Mouse (Mus musculus): ENCODE measurements around the gene Fam186b.

Gene Fam186b

DNA sequence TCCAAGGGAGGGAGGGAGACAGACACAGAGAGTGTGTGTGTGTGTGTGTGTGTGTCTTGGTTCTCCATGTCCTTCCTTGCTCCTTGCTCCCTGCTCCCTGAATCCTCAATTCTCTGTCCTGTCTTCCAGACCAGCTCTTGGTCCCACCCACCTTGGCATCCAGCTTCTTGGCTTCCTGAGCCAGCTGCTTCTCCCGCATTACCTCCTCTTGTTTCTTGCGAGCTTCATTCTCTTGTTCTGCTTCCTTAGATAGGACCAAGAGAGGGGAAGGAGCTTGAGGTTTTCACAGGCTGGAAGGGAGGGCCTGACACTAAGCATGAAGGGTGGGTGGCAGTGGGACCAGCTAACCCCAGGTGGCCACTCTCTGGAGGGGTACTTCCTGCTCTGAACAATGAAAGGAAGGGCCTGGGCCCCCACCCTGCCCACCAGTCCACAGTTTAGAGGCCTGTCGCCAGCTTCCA, 23.8 kb upstream of the Fam186b start:
- DNase-seq: peak; percentile 29

- peak; percentile 79 for DNase-seq
Measured at GRCm38 (mm10) chr15:99318861-99319410, 23.2 kb upstream of the Fam186b start.

GRCm38 (mm10) chr15:99318071-99318470, 22.4 kb upstream of the Fam186b start:
- DNase-seq: peak; percentile 23

DNA sequence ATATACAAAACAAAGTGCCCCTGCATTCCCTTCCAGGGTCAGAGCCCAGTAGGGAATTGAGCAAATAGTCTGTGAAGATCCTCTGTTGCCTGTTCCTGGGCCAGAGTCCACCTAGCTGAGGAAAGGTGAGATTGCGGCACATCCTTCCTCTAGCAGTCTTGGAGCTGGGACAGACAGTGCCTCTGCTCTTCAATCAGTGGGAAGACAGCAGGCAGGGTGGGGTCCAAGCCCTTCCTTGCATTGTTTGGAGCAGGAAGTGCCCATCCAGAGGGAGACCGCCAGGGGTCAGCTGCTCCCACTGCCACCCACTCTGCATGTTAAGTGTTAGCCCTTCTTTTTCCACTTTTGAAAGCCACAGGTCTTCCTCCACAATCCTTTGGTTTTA, 21.6 kb upstream of the Fam186b start:
- peak; percentile 16 for DNase-seq

GRCm38 (mm10) chr15:99316314-99317266, 20.9 kb upstream of the Fam186b start:
- DNase-seq: peak; percentile 67

- DNase-seq: no peak
Measured at GRCm38 (mm10) chr15:99314891-99315290, 19.2 kb upstream of the Fam186b start.

DNA sequence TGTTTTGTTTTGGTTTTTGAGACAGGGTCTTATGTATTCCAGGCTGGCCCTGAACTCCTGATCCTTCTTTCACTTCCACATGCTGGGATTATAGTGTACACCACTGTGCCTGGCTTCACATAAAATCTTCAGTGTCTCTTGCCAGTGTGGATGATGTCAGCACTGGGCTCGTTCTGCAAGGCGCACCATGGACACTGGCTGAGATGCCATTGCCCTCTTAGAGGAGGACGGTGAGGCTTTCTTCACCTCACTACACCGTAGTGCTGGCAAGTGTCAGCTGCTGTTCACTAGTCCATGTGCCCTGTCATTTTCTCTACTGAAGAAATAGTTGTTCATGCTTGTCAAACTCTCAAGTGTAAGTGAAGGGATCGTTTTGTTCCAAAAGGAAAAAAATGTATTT, 14.9 kb upstream of the Fam186b start:
- DNase-seq: no peak

GRCm38 (mm10) chr15:99309549-99309948, 13.9 kb upstream of the Fam186b start:
- DNase-seq: no peak

GRCm38 (mm10) chr15:99307476-99307875, 11.8 kb upstream of the Fam186b start:
- DNase-seq: no peak

DNA sequence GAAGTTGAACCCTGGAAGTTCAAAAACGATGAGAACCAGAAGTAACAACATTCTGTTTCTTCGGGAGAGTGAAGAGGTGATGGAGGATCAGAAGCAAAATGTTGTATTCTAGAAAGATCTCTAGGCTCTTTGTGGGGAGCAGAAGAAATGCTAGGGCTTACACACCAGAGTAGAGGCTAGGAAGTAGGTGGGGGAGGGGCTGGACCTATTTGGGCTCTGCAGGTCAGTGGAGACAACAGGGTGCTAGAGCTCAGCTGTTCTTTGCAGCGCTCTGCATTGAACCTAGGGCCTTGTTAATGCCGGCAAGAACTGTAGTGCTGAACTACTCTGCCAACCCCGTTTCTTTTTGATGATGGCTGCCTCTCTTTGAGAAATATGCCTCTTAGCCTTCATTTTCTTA, 525 bp upstream of the Fam186b start:
- DNase-seq: peak; percentile 32

GRCm38 (mm10) chr15:99294813-99295374, 794 bp downstream of the Fam186b start, which contains the start of gene Prpf40b:
Gene Prpf40b, plus strand, starts transcription at chr15:99295087.
- peak; percentile 96 for DNase-seq

- DNase-seq: no peak
Measured at GRCm38 (mm10) chr15:99294287-99294686, 1.4 kb downstream of the Fam186b start.

DNA sequence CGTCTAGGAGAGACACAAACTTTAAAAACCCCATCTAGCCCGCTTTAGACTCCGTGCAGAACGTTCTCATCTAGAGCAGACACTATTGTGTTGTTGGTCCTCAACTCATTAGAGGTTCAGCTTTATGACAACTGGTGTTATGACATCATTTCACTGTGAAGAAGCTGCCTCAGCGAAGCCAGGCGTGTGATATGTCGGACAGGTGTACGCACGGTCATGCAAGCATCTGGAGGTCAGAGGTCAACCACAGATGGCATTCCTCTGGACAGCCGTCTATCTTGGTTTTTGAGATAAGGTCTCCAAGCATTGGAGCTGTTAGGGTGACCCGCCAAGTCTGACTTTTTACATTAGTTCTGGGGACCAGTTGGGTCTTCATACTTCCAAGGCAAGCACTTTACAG, 5.1 kb downstream of the Fam186b start:
- DNase-seq: no peak

GRCm38 (mm10) chr15:99285189-99285535, 10.5 kb downstream of the Fam186b start:
- no peak for DNase-seq

DNA sequence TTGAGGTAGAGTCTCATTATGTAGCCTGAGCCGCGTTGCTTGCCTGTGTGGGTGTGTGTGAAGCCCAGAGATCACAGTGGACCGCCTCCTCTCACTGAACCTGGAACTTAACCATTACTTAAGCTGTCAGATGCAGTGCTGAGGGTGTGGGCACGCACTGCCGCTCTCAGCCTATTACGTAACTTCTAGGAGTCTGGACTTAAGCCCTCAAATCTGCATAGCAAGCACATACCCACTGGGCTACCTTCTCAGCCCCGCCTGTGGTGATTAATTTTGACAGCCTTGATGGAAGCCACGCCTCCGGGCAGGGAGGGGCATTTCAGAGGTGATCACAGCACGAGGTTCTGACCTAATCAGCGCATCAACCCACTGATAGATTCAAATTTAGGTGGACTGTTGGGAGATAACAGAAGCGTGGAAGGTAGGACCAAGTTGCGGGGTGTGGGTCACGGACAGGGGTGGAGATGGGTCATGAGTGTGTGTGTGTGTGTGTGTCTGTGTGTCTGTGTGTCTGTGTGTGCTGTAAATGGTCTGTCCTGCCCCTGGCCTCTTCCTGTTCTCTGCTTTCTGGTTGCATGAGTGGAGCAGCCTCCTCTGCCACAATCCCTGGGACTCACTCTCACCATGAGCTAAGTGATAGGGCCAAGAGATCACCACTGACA, 11.0 kb downstream of the Fam186b start:
- no peak for DNase-seq

DNA sequence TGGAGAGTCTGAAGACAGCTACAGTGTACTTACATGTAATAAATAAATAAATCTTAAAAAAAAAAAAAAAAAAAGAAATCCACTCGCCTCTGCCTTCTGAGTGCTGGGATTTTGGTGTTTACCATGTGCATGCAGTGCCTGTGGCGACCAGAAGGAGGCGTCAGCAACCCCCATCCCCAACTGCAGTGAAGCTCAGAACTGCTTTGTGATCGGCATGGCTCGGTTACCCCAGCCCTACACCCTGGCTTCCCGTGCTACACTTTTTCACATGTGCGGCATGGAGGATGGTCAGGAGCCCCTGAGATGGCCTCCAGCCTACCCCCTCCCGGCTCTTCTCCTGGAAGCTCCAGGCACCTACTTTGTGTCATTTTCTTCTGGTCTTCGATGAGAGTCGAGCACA, 12.2 kb downstream of the Fam186b start:
- DNase-seq: no peak

DNA sequence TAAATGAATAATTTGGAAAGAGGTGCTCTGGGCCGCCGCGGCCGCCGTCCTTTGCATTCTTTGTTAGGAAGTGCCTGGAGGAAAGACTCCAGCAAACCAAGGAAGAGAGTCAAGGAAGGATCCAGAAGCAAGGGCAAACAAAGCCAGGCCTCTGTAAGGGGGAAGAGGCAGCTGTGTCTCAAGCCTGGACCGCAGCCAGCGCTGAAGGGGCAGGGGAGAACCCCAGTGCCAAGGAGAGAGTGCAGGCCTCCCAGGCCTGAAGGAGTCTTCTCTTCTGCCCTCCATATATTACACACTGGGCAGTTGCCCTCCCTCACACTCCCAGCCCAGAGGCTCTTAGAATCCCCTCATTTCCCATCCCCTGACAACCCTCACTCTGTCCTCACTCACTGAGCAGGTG, 17.4 kb downstream of the Fam186b start:
- no peak for DNase-seq

DNA sequence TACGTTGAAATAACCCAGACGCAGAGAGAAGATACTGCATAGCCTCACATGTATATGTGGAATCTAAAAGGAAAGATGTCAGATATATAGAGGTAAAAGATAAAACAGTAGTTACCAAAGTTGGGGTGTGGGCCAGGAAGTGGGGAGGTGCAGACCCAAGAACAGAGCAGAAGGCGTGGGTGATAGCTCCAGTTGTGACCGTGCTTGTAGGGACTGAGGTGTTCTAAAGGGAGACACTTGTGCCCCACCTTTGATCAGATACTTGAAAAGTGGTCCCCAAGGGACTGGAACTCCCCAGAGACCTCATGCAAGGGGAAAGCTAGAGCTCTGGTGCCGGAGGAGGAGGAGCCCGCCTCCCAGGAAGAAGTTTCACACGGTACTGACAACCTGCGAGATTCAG, 19.6 kb downstream of the Fam186b start:
- no peak for DNase-seq

DNA sequence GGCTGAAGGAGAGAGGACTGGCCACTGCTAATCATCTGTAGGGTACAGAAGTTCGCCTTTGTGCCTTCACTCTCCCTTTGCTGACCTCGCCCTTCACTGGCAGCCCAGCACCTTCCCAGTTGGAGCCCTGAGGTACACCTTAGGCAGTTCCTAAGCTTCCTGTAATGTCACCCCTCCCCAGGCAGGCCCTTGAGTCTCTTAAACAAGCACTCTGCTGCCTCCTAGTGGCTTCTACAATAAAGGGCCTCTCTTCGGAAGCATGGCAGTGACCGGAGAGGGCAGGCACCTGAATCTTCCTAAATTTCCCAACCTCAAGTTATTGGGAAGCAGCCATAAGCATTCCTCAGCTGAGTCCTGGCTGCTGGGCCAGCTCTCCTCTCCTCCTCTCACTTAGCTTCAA, 30.0 kb downstream of the Fam186b start:
- DNase-seq: peak; percentile 58

GRCm38 (mm10) chr15:99264363-99264762, 31.3 kb downstream of the Fam186b start:
- no peak for DNase-seq

DNA sequence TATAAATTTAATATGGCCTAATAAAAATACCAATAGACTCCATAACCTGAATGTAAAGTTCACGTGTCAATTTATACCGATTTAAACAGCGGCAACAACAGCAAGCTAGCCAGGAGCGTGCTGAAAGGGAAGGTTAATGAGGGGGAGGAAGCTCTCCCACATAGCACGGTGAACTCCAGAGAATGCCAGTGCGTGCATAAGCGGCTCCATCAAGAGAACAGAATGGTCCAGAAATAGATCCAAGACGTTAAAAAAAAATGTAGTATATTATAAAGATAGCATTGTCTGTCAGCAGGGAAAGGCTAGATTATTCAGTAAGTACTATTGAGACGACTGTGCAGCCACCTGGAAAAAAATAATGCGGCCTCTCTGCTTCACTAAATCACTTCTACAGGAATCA, 33.0 kb downstream of the Fam186b start:
- DNase-seq: no peak

GRCm38 (mm10) chr15:99259730-99260252, 35.9 kb downstream of the Fam186b start:
- no peak for DNase-seq

- no peak for DNase-seq
Measured at GRCm38 (mm10) chr15:99259167-99259729, 36.4 kb downstream of the Fam186b start.

All from cerebellum, adult 11-12 months (tissue).